Mouse (Mus musculus) splenic B cell, adult 2 months (primary cell): ENCODE measurements around the gene Pnisr.

Experiments used
- DNase-seq: peaks from one replicate; pipeline ENCODE4 v3.0.0-alpha.2; 2011; ENCODE audit warnings: low read depth, low spot score
- H3K27me3 ChIP-seq: 2 replicates; pipeline ENCODE4 v1.6.1; 2012; ENCODE audit warnings: mild to moderate bottlenecking, low read length, moderate library complexity, mixed read lengths; ENCODE audit not compliant: control insufficient read depth, poor library complexity, insufficient read depth, severe bottlenecking
- H3K36me3 ChIP-seq: 2 replicates; pipeline ENCODE4 v1.6.1; 2012; ENCODE audit warnings: mild to moderate bottlenecking, low read length, moderate library complexity, mixed read lengths; ENCODE audit not compliant: control insufficient read depth, poor library complexity, insufficient read depth, severe bottlenecking

Pnisr gene

DNA sequence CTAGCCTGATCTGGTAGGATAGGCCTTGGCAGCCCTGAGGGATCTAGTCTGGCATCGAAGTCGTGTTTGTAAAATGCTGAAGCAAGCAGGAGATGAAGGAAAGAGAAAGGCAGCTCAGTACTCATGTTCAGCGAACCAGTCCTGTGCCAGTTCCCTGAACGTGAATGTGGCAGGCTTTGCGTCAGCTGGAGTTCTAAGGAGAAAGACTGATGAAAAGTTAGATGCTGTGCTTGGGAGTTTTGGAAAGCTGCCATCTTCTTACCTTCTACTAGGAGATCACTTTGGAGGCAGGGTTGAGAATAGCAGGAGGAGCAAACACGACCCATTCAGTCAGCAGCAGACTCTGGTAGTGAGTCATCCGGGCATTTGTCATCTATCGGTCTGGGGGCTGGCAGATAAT lies 38.4 kb downstream of the Pnisr start:
- Histone ChIP-seq H3K27me3 (no peaks in the 10 kb centered on the region), H3K36me3 (no peaks in the 10 kb centered on the region)
- DNase-seq = no peak
